Mouse (Mus musculus) right cerebral cortex, postnatal 36 days (tissue): ENCODE measurements at regions not wholly inside any gene's neighbourhood (a gene's known extent, or its start where the extent isn't known, plus 50 kb on each side); places are given as distances from the start of the nearest gene placed in this dataset.
A peak's percentile ranks its signal among the peaks of the same experiment; 100 is the strongest.

Experiments
- DNase-seq, 2 experiments: peaks; one replicate each; pipeline ENCODE4 v3.0.0; 2022; ENCODE audit warnings: low spot score in 2 of 2, mixed read lengths in 1 of 2

DNA sequence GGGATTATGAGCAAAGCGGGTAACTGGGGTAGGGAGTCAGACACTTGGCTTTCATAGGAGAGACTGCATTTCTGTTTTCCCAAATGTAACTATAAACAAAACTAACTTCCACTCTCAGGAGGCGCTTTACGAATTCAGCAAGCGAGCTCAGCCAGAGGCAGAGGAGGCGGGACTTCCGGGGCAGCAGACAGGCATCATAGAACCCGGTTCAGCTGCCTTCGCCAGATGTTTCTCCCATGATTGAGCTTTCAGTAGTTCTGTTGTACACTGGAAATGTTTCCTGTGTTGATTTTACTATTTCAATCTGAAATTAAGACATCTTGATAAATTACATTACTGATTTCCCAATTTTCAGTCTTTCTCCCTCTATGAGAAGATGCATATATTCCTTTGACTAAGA, 92.9 kb downstream of the Zfp365 start:
- no peak for DNase-seq

DNA sequence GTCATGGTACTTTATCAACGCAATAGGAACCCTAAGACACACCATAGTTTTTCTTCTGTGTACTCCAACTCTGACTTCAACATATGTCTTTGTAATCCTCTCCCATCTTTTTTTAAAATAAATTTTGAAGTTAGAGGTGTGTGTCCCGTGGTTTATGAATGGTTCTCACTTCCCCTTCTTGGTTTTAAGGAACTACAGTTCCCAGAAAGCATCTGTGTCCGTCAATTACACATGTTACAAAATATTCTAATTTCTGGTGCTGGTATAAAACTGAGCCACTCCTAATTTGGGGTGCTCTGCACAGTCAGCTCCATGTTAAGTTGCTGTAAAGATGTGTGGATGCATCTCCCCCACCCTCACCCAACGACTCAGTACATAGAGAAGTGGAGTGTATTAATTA, 98.6 kb downstream of the Zfp365 start:
- DNase-seq: no peak

DNA sequence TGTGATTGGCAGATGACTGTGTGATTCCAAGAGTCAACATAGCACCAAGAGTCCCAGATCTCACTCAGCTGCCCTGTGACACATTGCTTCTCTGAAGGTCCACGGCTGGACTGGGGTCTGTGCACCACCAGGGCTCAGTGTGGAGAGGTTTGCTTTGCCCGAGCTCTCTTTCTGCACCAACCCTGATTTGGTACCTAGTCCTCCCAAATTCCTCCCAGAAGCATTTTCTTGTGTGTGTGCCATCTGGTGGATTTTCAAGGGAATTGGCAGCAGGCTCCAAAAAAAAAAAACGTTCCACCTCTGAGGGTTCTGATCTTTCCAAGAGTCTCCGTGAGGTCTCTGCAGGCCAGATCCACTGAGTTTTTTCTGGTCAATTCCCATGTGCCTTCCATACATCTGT, 107.3 kb downstream of the Zfp365 start:
- DNase-seq: no peak

DNA sequence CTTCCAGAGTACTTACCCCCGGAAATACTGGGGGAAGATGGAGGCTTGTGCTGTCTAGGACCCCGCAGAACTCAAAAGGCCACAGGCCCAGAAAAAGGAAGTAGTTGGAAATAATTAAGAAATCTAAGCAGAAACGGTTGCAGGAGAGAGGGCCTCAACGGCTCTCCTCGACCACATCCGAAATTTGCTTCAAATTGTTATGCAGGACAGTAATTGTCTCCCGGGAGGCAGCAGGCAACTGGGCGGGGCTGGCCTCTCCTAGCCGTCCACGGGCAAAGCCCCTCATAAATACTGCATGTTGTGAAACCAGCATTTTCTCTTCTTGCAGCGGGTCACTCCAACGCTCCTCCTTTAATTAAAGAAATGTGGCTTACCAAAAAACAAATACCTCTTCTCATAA, 107.8 kb downstream of the Zfp365 start:
- DNase-seq: no peak

DNA sequence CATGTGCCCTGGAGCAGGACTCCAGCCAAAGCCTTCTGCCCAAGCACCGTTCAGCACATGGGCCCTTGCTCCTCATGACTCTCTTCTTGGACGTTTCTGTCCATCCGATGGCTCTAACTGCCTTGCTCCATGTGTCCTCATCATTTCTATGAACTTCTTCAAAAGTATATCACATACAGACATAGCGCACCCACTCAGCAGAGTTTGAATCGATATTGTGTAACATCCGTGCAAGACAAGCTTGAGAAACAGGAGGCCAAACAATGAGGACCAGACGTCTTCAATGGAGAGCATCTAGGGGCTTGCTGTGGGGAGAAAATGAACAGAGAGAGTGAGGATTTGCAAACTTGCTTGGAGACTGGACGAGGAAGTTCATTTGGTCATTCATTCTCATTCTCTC, 110.3 kb downstream of the Zfp365 start:
- DNase-seq: no peak

DNA sequence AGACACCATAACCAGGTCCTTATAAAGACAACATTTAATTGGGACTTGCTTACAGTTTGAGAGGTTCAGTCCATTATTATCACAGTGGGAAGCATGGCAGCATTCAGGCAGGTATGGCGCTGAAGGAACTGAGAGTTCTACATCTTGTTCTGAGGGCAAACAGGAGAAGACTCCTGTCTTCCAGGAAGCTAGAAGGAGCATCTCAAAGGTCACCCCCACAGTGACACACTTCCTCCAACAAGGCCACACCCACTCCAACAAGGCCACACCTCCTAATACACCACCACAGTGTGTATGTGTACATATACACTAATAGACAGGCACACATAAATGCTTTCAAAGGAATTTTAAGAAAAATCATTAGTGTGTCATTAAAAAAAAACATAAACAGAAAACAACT, 110.8 kb downstream of the Zfp365 start:
- DNase-seq: no peak

DNA sequence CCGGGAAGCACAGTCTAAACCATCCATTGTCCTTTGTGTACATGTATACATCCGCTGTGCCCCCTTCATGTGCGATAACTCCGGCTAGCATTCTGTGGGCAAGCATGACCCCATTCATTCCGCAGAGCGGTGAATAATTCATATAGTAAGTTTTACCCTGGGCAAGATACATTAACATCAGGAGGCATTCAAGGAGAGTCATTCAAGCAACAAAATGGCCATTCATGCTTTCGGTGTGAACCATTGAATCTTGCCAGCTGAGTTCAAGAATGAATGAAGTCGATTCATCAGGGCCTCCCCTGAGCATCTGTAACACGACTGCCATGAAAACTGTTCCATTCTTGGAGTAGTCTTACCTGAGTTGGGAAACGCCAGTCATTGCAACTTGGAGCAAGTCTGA, 113.5 kb downstream of the Zfp365 start:
- DNase-seq: no peak

DNA sequence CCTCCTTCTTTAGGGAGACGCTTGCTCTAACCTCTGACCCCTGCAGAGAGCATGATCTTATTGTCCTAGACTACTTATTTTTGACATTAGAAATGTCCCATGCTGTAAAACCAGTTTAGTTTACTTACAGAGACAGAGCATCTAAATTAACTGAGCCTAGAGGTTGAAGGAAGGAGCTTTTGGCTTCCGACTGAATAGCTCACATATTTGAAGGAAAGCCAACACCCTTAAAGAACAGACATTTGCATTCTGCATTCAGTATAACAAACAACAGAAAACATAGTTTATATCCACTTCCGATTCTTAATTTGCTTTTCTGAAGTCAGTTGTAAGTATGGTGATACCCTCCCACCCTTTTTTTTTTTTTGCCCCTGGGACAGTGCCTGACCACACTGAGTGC, 119.3 kb downstream of the Zfp365 start:
- DNase-seq: no peak

DNA sequence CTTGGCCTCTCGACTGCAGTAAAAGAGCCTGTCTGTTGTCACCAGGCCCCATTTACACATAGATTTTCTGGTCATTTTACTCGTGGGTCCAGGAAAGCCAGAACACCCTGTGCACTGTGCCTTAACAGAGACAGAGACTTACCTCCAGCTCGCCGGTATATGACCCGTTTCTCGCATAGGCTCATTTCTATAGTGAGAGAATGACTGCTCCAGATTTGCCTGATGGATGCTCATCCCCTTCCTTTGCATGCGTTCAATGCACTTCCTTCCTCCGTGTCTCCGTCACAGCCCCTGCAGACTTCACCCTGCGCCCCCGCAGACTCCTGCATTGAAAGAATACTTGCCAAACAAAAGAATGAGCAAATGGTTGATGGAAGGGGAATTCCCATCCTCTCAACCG, 122.8 kb downstream of the Zfp365 start:
- DNase-seq: no peak

DNA sequence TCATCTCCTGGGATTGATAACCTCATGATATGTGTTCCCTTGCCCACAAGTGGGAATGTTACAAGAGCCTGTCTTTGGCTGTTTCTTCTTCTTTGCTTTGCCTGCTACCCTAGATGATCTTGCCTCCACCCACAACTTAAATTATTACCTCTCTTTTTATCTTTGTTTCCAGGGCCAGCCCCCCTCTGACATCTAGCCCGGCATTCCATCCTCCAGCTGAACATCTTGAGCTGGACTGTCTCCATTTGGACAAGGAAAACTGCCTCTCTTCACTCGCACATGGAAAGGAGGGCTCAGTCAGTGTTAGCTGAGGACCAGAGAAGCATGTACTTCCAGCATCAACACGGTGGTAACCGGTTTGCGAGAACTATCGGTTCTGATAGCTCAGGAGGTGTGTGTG, 124.3 kb downstream of the Zfp365 start:
- no peak for DNase-seq

DNA sequence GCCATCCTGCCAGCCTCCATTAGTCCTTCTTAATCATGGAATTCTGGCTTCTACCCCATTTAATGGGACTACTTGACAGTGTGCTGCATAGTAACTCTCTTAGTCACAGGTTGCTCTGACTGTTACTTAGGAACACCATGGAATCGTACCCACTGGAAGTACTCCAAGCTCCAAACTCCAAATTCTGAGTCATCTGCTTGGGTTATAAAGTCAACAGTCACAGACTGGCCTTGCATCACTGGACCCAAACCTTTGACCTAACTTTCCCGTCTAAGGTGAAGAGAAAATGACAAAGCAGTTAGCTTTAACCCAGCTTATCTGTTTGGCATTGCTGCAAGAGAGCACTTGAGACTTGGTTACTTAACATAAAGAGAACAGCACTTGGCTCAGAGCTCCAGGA, 126.9 kb downstream of the Zfp365 start:
- DNase-seq: no peak

DNA sequence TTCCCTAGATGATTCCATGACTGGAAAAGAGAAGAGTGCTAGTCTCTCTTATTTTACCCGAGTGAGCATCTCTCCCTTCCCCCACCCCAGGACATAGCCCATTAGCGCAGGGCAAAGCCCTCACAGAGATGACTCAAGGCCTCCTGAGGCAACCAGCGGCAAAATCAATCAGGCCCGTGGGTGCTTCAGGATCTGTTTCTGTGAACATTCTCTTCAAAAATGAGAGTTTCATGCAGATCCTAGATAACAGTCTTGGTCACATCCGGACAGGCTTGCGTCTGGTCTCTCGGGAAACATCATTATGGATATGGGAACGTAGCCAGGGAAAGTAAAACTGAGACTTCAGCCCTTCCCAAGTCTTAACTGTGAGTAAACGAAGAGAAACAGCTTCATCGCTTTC, 134.1 kb downstream of the Zfp365 start:
- no peak for DNase-seq

DNA sequence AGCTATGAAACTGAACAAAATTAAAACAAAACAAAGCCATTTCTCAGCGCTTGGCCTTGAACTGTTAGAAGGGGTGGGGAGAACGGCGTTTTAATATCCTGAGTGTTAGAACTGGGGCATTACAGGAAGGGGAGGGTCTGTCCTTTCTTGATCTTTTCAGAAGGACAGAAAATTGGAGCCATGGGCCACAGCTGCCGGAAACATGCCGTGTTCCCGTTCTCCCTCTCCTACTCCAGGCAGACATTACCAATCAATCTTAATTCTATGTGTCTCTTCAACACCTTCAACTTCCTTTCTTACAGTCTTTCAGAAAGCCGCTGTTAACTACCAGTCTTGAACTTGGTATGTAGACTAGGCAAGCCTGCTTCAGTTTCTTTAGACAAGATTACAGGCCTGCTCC, 134.7 kb downstream of the Zfp365 start:
- no peak for DNase-seq

DNA sequence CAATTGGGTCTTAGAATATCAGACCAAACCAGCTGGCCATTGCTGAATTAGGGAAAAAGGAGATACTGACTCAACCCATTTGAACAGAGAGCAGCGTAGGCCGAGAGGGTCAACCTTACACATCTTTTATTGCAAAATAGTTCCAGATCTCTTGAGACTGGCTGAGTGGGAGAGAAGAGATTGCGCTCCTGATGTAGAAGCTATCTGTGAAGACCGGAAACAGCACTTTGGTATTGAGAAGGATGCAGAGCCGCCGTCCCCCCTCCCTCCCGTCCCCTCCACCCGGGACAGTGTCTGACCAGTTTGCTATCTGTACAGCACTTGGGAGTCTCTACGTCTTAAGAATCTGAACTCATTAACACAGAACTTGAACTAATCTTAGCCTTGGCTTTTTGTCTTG, 135.6 kb downstream of the Zfp365 start:
- DNase-seq: no peak

DNA sequence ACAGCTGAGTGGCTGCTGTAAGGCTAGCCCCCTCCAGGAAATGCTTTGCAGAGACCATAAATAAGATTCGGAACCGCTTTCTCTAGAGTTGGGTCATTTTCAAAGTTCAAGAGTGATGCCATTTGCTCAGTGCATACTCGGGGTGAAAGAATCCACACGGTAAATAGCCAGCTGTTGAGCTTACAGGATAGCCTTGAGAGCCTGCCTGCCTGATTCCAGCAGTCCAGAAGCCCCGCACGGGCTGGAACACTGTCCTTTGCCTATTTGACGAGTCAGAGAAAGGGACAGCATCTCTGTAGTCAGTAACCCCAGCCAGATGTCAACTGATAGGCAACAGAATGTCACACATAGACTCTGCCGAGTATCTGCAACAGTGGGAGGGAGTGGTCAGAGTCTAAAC, 140.7 kb downstream of the Zfp365 start:
- no peak for DNase-seq

DNA sequence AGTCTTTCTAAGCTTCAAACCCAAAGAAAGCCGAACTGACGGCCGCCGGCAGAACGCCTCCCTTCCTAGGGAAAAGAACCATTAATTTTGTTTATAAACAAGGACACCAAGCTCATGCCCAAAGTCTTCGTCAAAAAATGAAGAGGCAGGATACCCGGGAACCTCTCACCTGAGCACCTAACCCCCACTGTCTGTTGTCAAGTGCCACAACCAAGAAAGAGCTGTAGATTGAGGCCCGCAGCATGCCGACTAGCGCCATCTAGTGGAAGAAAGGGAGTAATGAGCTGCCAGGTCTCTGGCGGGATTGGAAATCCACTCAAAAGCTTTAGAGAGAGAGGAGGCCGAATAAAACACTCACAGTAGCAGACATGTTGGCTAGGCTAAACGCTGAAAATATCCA, 146.4 kb downstream of the Zfp365 start:
- DNase-seq: peak; percentile 2 to 9

DNA sequence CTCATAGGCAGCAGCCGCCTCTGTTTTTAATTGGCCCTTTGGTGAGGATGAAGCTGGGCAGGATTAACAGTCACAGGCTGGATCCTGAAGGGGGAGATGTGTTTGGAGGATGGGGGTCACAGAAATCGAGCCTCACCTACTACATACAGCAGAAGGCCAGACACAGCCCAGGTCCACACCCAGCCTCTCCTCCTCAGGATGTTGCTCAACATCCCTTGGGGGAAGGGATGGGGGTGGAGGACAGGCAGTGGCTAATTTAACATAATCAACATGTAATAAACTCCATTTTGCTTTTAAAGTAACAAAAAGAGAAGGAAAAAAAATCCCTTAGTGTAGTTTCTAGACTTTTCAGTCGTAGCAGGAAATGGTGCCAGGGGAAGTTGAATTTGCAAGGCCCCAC, 152.0 kb downstream of the Zfp365 start:
- DNase-seq: no peak

DNA sequence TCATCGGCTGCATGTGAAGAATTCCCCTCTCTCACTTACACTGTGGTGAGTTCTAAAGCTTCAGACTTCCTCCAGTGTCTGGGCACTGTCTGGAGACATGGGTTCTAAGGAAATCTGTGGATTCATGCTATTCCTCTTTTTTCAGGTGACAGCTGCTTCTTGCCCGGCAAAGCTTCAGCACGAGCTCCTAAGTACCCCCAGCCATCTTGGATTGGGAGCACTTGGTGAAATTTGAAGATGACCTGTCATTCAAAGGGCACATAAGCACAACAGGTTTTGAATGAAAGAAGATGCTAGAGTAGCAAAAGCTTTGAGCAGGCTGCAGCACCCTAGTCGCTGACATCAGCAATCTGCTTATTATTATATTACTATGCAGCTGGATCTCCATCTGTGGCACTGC, 164.3 kb downstream of the Zfp365 start:
- no peak for DNase-seq

DNA sequence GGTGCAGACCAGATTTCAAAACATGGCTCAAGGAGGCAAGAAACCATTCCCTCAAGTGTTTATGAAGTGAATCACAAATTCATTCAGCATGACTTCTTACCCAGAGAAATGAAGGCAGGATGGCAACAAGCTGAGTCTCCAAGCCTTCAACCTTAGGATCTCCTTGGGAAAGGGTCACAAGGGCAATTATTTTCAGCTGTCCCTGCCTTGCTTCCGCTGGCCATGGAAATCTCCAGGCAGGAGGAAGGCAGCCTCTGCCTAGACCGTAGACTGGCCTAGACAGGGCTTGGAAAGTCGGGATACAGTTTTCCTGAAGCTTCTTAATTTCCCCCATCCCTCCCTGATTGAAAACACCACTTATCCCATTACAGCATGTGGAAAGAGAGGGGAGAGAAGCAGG, 165.0 kb downstream of the Zfp365 start:
- DNase-seq: no peak

DNA sequence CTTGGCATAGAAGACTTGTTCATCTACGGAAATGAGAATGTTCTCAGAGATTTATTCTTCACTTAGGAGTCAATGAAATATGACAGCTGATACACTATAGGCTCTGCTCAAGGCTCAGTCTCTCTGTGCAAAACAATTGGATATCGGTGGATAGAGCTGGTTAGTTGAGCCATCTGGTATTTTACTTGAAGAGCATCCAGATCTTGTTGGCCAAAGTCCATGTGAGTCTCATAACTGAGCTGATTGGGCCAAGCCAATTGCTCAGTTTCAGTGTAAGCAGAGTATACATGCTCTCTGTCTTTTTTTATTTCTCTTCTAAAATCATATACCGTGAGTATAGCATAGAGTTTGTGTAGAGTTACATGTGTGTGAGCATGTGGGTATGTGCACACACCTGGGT, 166.3 kb downstream of the Zfp365 start:
- no peak for DNase-seq

DNA sequence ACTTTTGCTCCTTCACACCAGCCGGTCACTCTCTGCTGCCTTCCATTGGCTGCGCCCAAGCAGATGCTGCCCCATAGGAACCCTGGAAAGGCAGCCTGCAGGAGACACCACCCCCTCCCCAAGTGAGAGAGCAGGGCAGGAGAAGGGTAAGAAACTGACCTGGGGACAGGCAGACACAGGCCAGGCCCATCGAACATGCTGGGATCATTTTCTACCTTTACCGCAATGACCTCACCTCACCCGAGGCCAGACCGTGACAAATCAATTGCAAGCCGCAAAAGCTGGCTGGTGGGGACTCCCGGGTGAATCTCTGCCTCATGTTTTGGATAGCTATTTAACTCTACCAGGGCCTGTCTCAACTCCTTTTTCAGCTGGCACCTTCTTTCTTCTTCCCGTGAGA, 168.9 kb downstream of the Zfp365 start:
- no peak for DNase-seq

DNA sequence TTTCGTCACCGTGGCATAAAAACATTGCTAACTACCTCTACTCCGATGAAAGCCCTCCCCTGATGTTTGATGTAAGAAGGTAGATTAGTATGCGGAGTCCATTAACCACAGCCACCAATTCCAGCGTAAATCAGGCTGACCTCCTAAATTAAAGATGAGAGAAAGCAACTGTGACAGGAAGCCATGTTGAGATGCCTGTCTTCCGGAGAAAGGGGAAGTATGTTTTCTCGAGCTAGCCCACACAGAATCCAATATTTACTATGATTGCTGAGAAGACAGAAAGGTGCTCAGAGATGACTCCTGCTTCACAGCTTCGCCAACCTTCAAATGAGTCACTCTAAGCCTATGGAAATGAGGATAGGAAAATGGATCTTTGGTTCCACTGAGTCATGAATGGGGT, 169.6 kb downstream of the Zfp365 start:
- no peak for DNase-seq

DNA sequence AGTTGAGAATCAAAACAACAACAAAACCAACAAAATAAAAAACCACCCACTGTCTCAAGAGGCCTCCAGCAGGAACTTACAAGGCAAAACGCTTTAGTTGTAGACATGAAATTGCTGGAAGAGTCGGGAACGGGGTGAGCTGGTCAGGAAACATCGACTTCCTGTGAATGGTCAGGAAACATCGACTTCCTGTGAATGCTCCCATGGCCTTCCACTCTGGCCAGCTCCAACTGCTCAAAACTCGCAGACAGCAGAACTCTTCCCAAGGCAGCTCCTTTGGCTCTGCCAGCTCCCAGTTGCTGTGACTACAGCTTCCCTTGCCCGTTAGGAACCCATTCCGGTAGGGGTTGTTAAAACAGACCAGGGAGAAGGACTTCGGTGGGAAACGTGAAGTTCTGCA, 170.2 kb downstream of the Zfp365 start:
- DNase-seq: no peak

DNA sequence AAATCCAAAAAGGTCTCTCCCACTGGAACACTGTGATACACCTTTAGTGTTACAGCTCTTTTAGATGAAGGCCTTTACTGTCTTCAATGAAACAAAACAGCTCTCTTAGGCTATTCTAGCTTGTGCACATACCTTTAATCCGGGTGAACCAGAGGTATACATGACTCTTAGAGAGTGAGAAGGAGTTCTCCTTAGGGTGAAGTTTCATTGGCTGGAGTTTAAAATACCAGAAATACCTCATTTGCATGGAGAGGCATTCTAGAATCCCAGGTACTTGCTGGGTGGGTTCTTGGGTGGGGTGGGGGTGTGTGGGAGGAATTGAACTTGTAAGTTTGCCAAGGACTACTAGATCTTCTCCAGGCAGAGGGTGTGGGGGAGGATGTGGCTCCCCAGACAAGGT, 173.3 kb downstream of the Zfp365 start:
- DNase-seq: no peak

DNA sequence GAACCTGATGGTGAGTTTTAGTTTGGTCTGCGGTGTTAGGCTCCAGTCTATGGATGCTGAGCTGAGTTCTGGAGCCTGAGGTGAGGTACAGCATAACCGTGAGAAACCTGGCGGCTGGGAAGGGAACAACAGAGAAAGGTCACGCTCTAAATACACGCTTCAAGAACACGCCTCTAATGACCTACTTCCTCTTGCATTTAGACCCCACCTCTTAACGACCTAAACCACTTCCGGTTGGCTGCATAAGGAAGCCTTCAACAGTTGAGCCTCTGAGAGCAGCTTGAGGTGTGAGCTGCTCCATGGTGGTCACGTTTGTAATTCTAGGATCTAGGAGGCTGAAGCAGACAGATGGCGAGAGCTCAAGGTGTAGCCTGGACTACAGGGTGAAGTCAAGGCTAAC, 175.8 kb downstream of the Zfp365 start:
- no peak for DNase-seq
